Mouse (Mus musculus) adrenal gland, postnatal 4 days (tissue): ENCODE measurements around the gene Rph3a. TPM values are rescaled to one million over a fixed set of nuclear protein-coding genes. Genes with fewer than 3 reads are reported as not detected.

Experiments
- DNase-seq, 2 experiments: peaks; one replicate each; pipeline ENCODE4 v3.0.0; 2021 to 2022; ENCODE audit warnings: low spot score in 2 of 2, mixed read lengths in 2 of 2
- long read RNA-seq, 2 experiments: library from polyadenylated mRNA; stranded (forward); transcript quantifications; one replicate each; pipeline ENCODE4 v2.0.0; 2021
- total RNA-seq, 2 experiments: library from RNA; stranded (reverse); gene quantifications; 2 replicates each; pipeline ENCODE4 v1.2.3; 2021

Gene Rph3a
- 1 to 10 TPM; 4.3 to 6.9 TPM for total RNA-seq
- long read RNA-seq, experiment 1, partial matches to known transcripts = 1 of 2 reads
- long read RNA-seq, experiment 1, other reads (novel, unspliced or antisense) = 1 of 2 reads
- long read RNA-seq, experiment 2, partial matches to known transcripts = 0 of 4 reads
- long read RNA-seq, experiment 2, other reads (novel, unspliced or antisense) = 4 of 4 reads

GRCm38 (mm10) chr5:121009811-121010569 is at the start of gene Rph3a:
Rph3a (minus strand) TSS chr5:121010092.
- no peak for DNase-seq

GRCm38 (mm10) chr5:121058261-121058660 is 48.4 kb upstream of the Rph3a start:
- no peak for DNase-seq

DNA sequence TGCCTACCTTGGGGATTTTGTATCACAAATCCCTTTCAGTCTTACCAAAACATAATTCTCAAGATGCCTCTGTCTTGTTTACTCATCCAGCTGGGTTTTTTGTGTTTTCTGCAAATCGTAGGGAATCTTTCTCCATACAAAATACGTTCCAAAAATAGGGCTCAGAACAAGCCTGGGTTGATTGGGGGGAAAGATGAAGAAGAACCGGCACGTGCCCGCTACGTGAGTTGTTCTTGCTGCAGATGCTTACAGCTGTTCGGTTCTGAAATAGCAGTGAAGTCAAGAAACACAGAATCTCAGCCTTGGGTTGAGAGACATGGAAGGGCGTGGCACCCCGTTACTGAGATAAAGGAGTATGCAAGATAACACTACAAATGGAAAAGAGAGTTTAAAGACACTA is 44.0 kb upstream of the Rph3a start:
- DNase-seq = no peak

DNA sequence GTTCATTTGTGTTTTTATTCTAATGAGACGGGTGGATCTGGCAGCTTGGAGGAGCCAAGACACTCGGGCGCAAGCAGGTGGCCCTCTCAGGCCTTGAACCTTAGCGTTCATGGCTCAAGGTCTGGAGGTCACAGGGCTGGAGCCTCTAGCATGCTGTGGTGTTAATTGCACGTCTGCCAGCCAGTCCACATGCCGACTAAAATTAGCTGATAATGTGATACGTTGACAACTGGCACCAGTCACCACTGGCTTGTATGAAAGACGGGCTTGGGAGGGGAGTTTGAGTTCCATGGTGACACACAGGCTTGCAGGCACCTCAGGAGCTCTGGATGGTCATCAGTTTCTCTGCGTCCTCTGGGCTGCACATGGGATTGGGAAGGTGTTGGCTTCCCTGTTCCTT is 31.9 kb upstream of the Rph3a start:
- DNase-seq = no peak

DNA sequence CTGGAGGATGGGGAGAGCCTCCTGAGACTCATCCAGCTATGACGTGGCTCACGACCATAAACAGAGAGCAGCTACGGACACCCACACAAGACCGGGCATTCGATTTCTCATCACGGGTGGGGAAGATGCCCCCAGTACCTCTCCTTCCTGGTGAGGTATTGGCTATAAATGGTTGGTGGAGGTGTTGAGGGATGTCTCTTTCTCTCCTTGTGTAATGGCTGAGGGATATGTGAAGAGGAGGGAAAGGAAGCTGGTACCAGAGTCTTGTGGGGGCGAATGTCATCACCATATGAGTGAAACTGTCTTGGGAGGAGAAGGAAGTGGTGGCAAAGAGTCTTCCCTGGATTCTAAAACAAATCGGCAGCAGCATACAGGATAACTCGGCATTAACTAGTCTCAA is 29.6 kb upstream of the Rph3a start:
- no peak for DNase-seq

DNA sequence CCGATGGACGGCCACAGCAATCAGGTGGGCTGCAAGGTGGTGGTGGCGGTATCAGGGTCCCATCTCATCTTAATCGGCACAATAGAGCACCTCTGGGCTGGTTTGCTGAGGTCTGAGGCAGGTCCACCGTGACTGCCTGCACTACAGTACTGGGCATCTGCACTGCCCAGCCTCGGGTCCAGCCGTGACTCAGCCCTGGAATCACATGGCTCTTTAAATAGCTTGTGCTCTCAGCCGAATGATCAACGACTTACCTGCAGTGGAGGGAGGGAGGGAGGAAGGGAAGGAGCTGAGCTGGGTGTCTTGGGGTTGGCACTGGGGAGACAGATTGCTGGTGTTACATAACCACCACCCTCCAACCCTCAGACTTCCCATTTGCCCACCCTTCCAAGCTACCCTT is 20.3 kb upstream of the Rph3a start:
- no peak for DNase-seq

DNA sequence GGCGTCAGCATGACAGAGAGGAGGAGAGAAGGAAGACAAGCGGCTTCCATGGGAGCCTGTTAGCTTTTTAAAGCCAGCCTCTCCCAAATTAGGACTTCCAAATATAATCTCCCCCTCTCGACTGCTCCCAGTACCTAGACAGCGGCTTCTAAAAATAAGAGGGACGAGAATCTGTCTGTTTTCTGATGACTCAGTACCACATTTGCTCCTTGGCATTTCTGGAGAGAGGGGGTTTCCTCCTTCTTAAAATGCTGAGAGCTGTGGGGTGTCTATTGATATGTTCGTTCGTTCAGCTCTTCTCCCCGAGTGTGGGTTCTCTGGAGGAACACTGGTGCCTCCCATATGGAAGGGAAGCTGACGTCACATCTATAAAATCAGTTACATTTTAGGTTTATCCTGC is 9.6 kb upstream of the Rph3a start:
- DNase-seq = no peak

- no peak for DNase-seq
Observed at GRCm38 (mm10) chr5:121017699-121018098, 7.8 kb upstream of the Rph3a start.

DNA sequence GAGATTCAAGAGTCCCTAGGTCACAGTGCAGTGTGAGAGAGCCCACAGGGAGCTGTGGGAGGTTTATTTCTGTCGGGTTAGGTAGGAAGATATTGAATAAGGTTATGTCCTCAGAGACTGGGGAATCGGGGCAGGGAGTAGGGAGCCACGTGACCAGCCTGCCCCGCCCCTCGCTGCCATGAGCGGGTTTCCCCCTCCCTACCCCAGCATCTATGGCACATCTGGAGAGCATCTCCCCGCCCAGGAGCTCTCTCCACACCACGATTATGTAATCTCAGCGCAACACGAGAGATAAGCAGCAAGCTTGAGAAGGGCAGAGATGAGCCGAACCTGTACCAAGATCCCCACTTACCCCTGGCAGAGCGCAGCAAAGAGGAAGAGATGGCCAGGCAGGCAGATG is 6.5 kb upstream of the Rph3a start:
- no peak for DNase-seq

GRCm38 (mm10) chr5:121014496-121014895 is 4.6 kb upstream of the Rph3a start:
- no peak for DNase-seq

DNA sequence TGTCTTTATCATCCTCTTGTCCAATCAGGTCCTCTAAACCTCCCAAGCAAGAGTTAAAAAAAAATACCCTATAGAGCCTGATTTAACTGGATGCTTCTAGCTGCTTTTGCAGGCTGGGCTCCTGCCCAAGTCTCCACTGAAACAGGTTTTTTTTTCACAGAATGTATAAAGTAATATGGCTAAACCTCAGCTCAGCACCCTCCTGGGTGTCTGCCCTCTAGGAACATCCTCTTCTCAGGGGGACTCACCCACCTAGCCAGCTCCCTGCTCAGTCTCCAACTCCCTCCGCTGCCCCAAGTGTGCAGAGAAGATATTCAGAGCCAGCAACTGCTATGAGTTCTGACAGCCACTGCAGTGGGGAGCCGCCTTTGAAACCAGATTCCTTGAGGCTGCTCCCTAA is 2.1 kb upstream of the Rph3a start:
- no peak for DNase-seq

- peak; percentile 45 to 46 for DNase-seq
Observed at GRCm38 (mm10) chr5:121009406-121009805, 486 bp downstream of the Rph3a start.

GRCm38 (mm10) chr5:121008411-121009239 is 1.3 kb downstream of the Rph3a start:
- DNase-seq = no peak

- no peak for DNase-seq
Observed at GRCm38 (mm10) chr5:121007563-121007962, 2.3 kb downstream of the Rph3a start.

- no peak for DNase-seq
Observed at GRCm38 (mm10) chr5:121007130-121007529, 2.8 kb downstream of the Rph3a start.

DNA sequence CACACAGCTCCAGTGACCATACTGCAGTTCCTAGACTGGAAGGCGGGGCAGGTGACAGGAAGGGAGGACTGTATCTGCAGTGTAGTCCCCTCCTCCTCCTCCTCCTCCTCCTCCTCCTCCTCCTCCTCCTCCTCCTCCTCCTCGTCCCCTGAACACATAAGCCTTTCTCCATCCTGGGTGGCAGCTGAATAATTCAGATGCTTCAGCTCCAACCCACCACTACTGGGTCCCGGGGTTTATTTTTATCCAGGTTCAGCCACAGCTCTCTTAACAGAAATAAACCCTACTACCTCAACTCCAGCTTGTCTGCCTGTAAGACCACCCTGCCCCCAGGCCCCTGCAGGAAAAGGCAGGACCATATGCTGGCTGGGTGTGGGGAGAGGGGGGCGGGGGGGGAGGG is 3.7 kb downstream of the Rph3a start:
- DNase-seq = no peak

DNA sequence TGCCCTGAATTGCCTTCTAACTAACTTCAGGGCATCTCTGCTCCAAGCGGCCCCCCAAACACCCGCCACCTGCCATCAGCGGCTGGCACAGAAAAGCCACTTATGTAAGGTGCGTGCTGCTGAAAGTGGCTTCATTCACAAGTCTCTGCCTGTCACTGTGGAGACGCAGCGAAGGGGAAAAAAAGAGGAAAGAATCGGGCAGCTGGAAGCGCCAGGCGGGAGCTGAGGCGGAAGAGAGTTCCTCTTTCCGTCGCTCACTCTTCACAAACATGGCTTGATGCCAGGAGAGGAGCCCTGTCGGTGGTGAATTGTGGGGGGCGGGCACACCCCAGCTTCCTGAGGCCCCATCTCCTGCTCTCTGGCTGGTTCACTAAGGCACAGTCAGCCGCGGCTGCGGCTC is 6.1 kb downstream of the Rph3a start:
- DNase-seq = no peak

GRCm38 (mm10) chr5:120999573-120999972 is 10.3 kb downstream of the Rph3a start:
- no peak for DNase-seq

GRCm38 (mm10) chr5:120988373-120988772 is 21.5 kb downstream of the Rph3a start:
- no peak for DNase-seq

GRCm38 (mm10) chr5:120983029-120983428 is 26.9 kb downstream of the Rph3a start:
- DNase-seq = no peak

DNA sequence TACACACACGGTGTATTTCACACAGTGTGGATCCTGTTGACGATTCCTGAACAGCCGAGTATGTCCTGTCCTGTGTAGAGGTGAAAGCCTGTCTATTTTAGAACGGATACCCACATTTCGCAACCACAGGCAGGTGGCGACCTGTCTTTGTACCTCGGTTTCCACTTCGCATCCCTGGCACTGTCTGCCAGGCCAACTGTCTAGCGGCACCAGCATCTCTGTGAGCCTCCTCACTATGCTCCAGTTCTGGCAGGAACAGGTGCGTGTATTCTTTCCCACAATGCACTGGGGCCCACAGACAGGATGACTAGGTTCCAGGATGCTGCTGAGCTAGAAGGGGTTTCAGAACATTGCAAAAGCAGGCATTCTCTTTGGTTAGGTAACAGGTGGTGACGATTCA is 28.7 kb downstream of the Rph3a start:
- no peak for DNase-seq

- DNase-seq = no peak
Observed at GRCm38 (mm10) chr5:120980116-120980515, 29.8 kb downstream of the Rph3a start.
